Mouse (Mus musculus) midbrain, embryonic 12.5 days (tissue): ENCODE measurements around the gene Chst13. TPM values are rescaled to one million over a fixed set of nuclear protein-coding genes. Genes with fewer than 3 reads are reported as not detected.

ENCODE experiments used
- ATAC-seq: fragments of 200-750 bp; cut with Nextera tagmentation; 2 replicates; pipeline ENCODE4 v1.8.0; 2017; ENCODE audit warnings: low read depth, moderate TSS enrichment, moderate library complexity; ENCODE audit not compliant: low FRiP score
- H3K27ac ChIP-seq: fragments of 300-500 bp; sonication (generic); replicated peaks from 2 replicates; pipeline ENCODE4 v1.5.1; 2016; ENCODE audit warnings: mild to moderate bottlenecking
- H3K27me3 ChIP-seq: fragments of 300-500 bp; sonication (generic); 2 replicates; pipeline ENCODE4 v1.6.1; 2016; ENCODE audit warnings: mild to moderate bottlenecking
- H3K36me3 ChIP-seq: fragments of 300-500 bp; sonication (generic); 2 replicates; pipeline ENCODE4 v1.6.1; 2016
- H3K4me1 ChIP-seq: fragments of 300-500 bp; sonication (generic); 2 replicates; pipeline ENCODE4 v1.6.1; 2016
- H3K4me2 ChIP-seq: fragments of 300-500 bp; sonication (generic); replicated peaks from 2 replicates; pipeline ENCODE4 v1.6.1; 2016; ENCODE audit warnings: mild to moderate bottlenecking, moderate library complexity
- H3K4me3 ChIP-seq: fragments of 300-500 bp; sonication (generic); 2 replicates; pipeline ENCODE4 v1.5.1; 2016; ENCODE audit warnings: mild to moderate bottlenecking
- H3K9ac ChIP-seq: fragments of 300-500 bp; sonication (generic); replicated peaks from 2 replicates; pipeline ENCODE4 v1.6.1; 2016; ENCODE audit warnings: mild to moderate bottlenecking, moderate library complexity
- H3K9me3 ChIP-seq: fragments of 300-500 bp; sonication (generic); 2 replicates; pipeline ENCODE4 v1.6.1; 2016; ENCODE audit warnings: mild to moderate bottlenecking
- WGBS: fragments of 180-500 bp; shearing (Covaris S2); methylation state at CpG from one replicate; pipeline ENCODE4 v1.1.7; 2016; 5-methylcytosine and 5-hydroxymethylcytosine counted together
- polyA plus RNA-seq: library from polyadenylated mRNA; unstranded; fragments of >200 nt; fragmentation: Nextera tagmentation; extraction: Ambion mirVana; gene quantifications from 2 replicates; pipeline ENCODE4 v1.2.1, GENCODE M21; 2016

Chst13 gene
- not detected in 2 replicates for polyA plus RNA-seq

- Histone ChIP-seq H3K36me3 (no peaks in the 10 kb centered on the region), H3K4me2 (peak within 1 kb of the TSS; percentile 39), H3K4me1 (peaks cover 6% of the 10 kb centered on the region), H3K9ac (no peak within 1 kb of the TSS), H3K27me3 (peaks cover 10% of the 10 kb centered on the region), H3K4me3 (0 out of 2 replicates have a peak within 1 kb of the TSS, but pooled peaks have one; percentile 13), H3K9me3 (no peaks in the 10 kb centered on the region), H3K27ac (no peak within 1 kb of the TSS)
- WGBS, result 10% methylated on average over 22 of the region's 22 CpGs
- ATAC-seq, result no peak
Measured at GRCm38 (mm10) chr6:90324991-90325390, at the start of gene Chst13. Gene Chst13, minus strand, starts transcription at chr6:90325185.

- ATAC-seq, result no peak
- H3K36me3 ChIP-seq, result peaks cover 63% of the 10 kb centered on the region
- H3K4me3 ChIP-seq, result no peak overlapping the region
- H3K27ac ChIP-seq, result no peak overlapping the region
- H3K4me2 ChIP-seq, result no peak overlapping the region
- H3K9ac ChIP-seq, result no peak overlapping the region
- no peaks in the 10 kb centered on the region for H3K27me3 ChIP-seq
- no peaks in the 10 kb centered on the region for H3K9me3 ChIP-seq
- H3K4me1 ChIP-seq, result peaks cover 22% of the 10 kb centered on the region
- 94% methylated on average over 4 of the region's 4 CpGs for WGBS
Measured at GRCm38 (mm10) chr6:90374647-90375046, 49.7 kb upstream of the Chst13 start.

GRCm38 (mm10) chr6:90369725-90370553, 45.0 kb upstream of the Chst13 start:
- H3K4me3 ChIP-seq, result peak overlapping the region; percentile 98
- ATAC-seq, result peak; percentile 82
- peak overlapping the region; percentile 98 for H3K4me2 ChIP-seq
- no peaks in the 10 kb centered on the region for H3K27me3 ChIP-seq
- H3K4me1 ChIP-seq, result peaks cover 24% of the 10 kb centered on the region
- peaks cover 25% of the 10 kb centered on the region for H3K36me3 ChIP-seq
- WGBS, result under 1% methylated on average over 98 of the region's 98 CpGs
- peak overlapping the region; percentile 87 for H3K27ac ChIP-seq
- H3K9ac ChIP-seq, result peak overlapping the region; percentile 93
- H3K9me3 ChIP-seq, result no peaks in the 10 kb centered on the region

- H3K4me3 ChIP-seq, result peak within 1 kb of the TSS; percentile 98
- no peaks in the 10 kb centered on the region for H3K27me3 ChIP-seq
- H3K9me3 ChIP-seq, result no peaks in the 10 kb centered on the region
- peak within 1 kb of the TSS; percentile 87 for H3K27ac ChIP-seq
- 4% methylated on average over 41 of the region's 41 CpGs for WGBS
- peak within 1 kb of the TSS; percentile 98 for H3K4me2 ChIP-seq
- peaks cover 24% of the 10 kb centered on the region for H3K4me1 ChIP-seq
- H3K9ac ChIP-seq, result peak within 1 kb of the TSS; percentile 93
- ATAC-seq, result peak; percentile 97
- peaks cover 17% of the 10 kb centered on the region for H3K36me3 ChIP-seq
Measured at GRCm38 (mm10) chr6:90368976-90369724, 44.2 kb upstream of the Chst13 start, which contains the start of gene Zxdc. Gene Zxdc, plus strand, starts transcription at chr6:90369492.

- H3K9ac ChIP-seq, result no peak overlapping the region
- H3K27ac ChIP-seq, result no peak overlapping the region
- no peaks in the 10 kb centered on the region for H3K36me3 ChIP-seq
- H3K27me3 ChIP-seq, result no peaks in the 10 kb centered on the region
- no peaks in the 10 kb centered on the region for H3K9me3 ChIP-seq
- WGBS, result 78% methylated on average over 5 of the region's 5 CpGs
- ATAC-seq, result no peak
- H3K4me2 ChIP-seq, result no peak overlapping the region
- peaks cover 7% of the 10 kb centered on the region; the same call in 1 of the 2 replicates for H3K4me1 ChIP-seq
- no peak overlapping the region for H3K4me3 ChIP-seq
Measured at GRCm38 (mm10) chr6:90363301-90363700, 38.3 kb upstream of the Chst13 start.

GRCm38 (mm10) chr6:90360922-90361614, 36.1 kb upstream of the Chst13 start:
- H3K9ac ChIP-seq, result no peak overlapping the region
- H3K36me3 ChIP-seq, result no peaks in the 10 kb centered on the region
- peaks cover 7% of the 10 kb centered on the region; the same call in 1 of the 2 replicates for H3K4me1 ChIP-seq
- no peak for ATAC-seq
- no peak overlapping the region for H3K4me2 ChIP-seq
- no peak overlapping the region for H3K27ac ChIP-seq
- H3K4me3 ChIP-seq, result no peak overlapping the region
- 89% methylated on average over 6 of the region's 6 CpGs for WGBS
- H3K9me3 ChIP-seq, result no peaks in the 10 kb centered on the region
- H3K27me3 ChIP-seq, result no peaks in the 10 kb centered on the region

- Histone ChIP-seq H3K4me2 (no peak overlapping the region), H3K4me1 (peaks cover 7% of the 10 kb centered on the region; the same call in 1 of the 2 replicates), H3K27ac (no peak overlapping the region), H3K36me3 (no peaks in the 10 kb centered on the region), H3K9ac (no peak overlapping the region), H3K9me3 (no peaks in the 10 kb centered on the region), H3K27me3 (no peaks in the 10 kb centered on the region), H3K4me3 (no peak overlapping the region)
- peak; percentile 23; the same call in 1 of the 2 replicates for ATAC-seq
- 74% methylated on average over 7 of the region's 7 CpGs for WGBS
Measured at GRCm38 (mm10) chr6:90360024-90360781, 35.2 kb upstream of the Chst13 start.

GRCm38 (mm10) chr6:90359445-90359844, 34.5 kb upstream of the Chst13 start:
- WGBS, result 63% methylated on average over 2 of the region's 2 CpGs
- H3K4me2 ChIP-seq, result no peak overlapping the region
- H3K4me3 ChIP-seq, result no peak overlapping the region
- no peaks in the 10 kb centered on the region for H3K9me3 ChIP-seq
- ATAC-seq, result no peak
- H3K4me1 ChIP-seq, result peaks cover 7% of the 10 kb centered on the region; the same call in 1 of the 2 replicates
- H3K36me3 ChIP-seq, result no peaks in the 10 kb centered on the region
- no peaks in the 10 kb centered on the region for H3K27me3 ChIP-seq
- H3K27ac ChIP-seq, result no peak overlapping the region
- no peak overlapping the region for H3K9ac ChIP-seq

GRCm38 (mm10) chr6:90358142-90358541, 33.2 kb upstream of the Chst13 start:
- H3K4me3 ChIP-seq, result no peak overlapping the region
- H3K27ac ChIP-seq, result no peak overlapping the region
- no peaks in the 10 kb centered on the region for H3K36me3 ChIP-seq
- H3K9me3 ChIP-seq, result no peaks in the 10 kb centered on the region
- 78% methylated on average over 5 of the region's 5 CpGs for WGBS
- peaks cover 7% of the 10 kb centered on the region; the same call in 1 of the 2 replicates for H3K4me1 ChIP-seq
- no peak for ATAC-seq
- no peak overlapping the region for H3K9ac ChIP-seq
- H3K4me2 ChIP-seq, result no peak overlapping the region
- no peaks in the 10 kb centered on the region for H3K27me3 ChIP-seq

- no peak overlapping the region for H3K27ac ChIP-seq
- H3K9ac ChIP-seq, result no peak overlapping the region
- no peak for ATAC-seq
- H3K27me3 ChIP-seq, result no peaks in the 10 kb centered on the region
- no peak overlapping the region for H3K4me3 ChIP-seq
- H3K4me2 ChIP-seq, result no peak overlapping the region
- H3K36me3 ChIP-seq, result no peaks in the 10 kb centered on the region
- 63% methylated on average over 2 of the region's 2 CpGs for WGBS
- H3K9me3 ChIP-seq, result no peaks in the 10 kb centered on the region
- no peaks in the 10 kb centered on the region for H3K4me1 ChIP-seq
Measured at GRCm38 (mm10) chr6:90350011-90350410, 25.0 kb upstream of the Chst13 start.

GRCm38 (mm10) chr6:90348500-90348899, 23.5 kb upstream of the Chst13 start:
- Histone ChIP-seq H3K4me3 (no peak overlapping the region), H3K9ac (no peak overlapping the region), H3K36me3 (no peaks in the 10 kb centered on the region), H3K9me3 (no peaks in the 10 kb centered on the region), H3K4me1 (no peaks in the 10 kb centered on the region), H3K27ac (no peak overlapping the region), H3K27me3 (no peaks in the 10 kb centered on the region; the same call in 1 of the 2 replicates), H3K4me2 (no peak overlapping the region)
- no peak for ATAC-seq
- 80% methylated on average over 4 of the region's 4 CpGs for WGBS
